Mouse (Mus musculus) C2C12 (cell line): ENCODE measurements around the gene Pnmal2. TPM values are rescaled to one million over a fixed set of nuclear protein-coding genes. Genes with fewer than 3 reads are reported as not detected.

Experiments used
- H3K27me3 ChIP-seq: one replicate; pipeline ENCODE4 v1.6.1; 2011; ENCODE audit not compliant: control insufficient read depth, insufficient read depth, insufficient read length
- H3K36me3 ChIP-seq: one replicate; pipeline ENCODE4 v1.6.1; 2011; ENCODE audit not compliant: control insufficient read depth, insufficient read depth
- H3K4me3 ChIP-seq: one replicate; pipeline ENCODE4 v1.5.1; 2011; ENCODE audit warnings: mild to moderate bottlenecking, control low read depth; ENCODE audit not compliant: poor library complexity, insufficient read depth, severe bottlenecking
- H3K79me2 ChIP-seq: one replicate; pipeline ENCODE4 v1.6.1; 2011; ENCODE audit not compliant: control insufficient read depth, insufficient read depth
- H3K79me3 ChIP-seq: one replicate; pipeline ENCODE4 v1.6.1; 2011; ENCODE audit warnings: low read depth, control low read depth
- H3ac ChIP-seq: one replicate; pipeline ENCODE3; 2011; ENCODE audit warnings: low read depth; ENCODE audit not compliant: control insufficient read depth, insufficient read length
- CEBPB ChIP-seq: IDR thresholded peaks from one replicate; pipeline ENCODE4 v1.6.1; 2011; ENCODE audit warnings: low read depth, mild to moderate bottlenecking, control low read depth, moderate library complexity
- CTCF ChIP-seq: IDR thresholded peaks from one replicate; pipeline ENCODE4 v1.5.1; 2011; ENCODE audit not compliant: control insufficient read depth, insufficient read depth, insufficient read length
- FOSL1 ChIP-seq: IDR thresholded peaks from one replicate; pipeline ENCODE4 v1.8.0; 2011; ENCODE audit warnings: mild to moderate bottlenecking, low read length; ENCODE audit not compliant: poor library complexity, insufficient read depth, severe bottlenecking
- MAX ChIP-seq: IDR thresholded peaks from one replicate; pipeline ENCODE4 v1.6.1; 2011; ENCODE audit warnings: mild to moderate bottlenecking, control low read depth
- MYOD1 ChIP-seq: IDR thresholded peaks from one replicate; pipeline ENCODE4 v1.6.1; 2011; ENCODE audit warnings: low read depth; ENCODE audit not compliant: control insufficient read depth, insufficient read length
- MYOG ChIP-seq: IDR thresholded peaks from one replicate; pipeline ENCODE4 v1.6.1; 2011; ENCODE audit not compliant: control insufficient read depth, insufficient read length; ENCODE audit errors: extremely low read depth
- USF1 ChIP-seq: IDR thresholded peaks from one replicate; pipeline ENCODE4 v1.6.1; 2011; ENCODE audit warnings: low read depth, mild to moderate bottlenecking, control low read depth, moderate library complexity
- long read RNA-seq, 2 experiments: library from polyadenylated mRNA; unstranded; transcript quantifications; one replicate each; pipeline ENCODE4 v2.0.0; 2019 to 2020
- polyA plus RNA-seq: library from polyadenylated mRNA; unstranded; fragments of >200 nt; fragmentation: generic; extraction: Trizol; gene quantifications from one replicate; pipeline ENCODE4 v1.2.1, GENCODE M21; 2012; ENCODE audit warnings: missing spikeins

The Pnmal2 gene
- 12.6 TPM for polyA plus RNA-seq
- long read RNA-seq, experiment 1, full-length matches to known transcripts = 4 of 4 reads
- long read RNA-seq, experiment 1, partial matches to known transcripts = 0 of 4 reads
- long read RNA-seq, experiment 1, other reads (novel, unspliced or antisense) = 0 of 4 reads
- long read RNA-seq, experiment 2, full-length matches to known transcripts = 4 of 4 reads
- long read RNA-seq, experiment 2, partial matches to known transcripts = 0 of 4 reads
- long read RNA-seq, experiment 2, other reads (novel, unspliced or antisense) = 0 of 4 reads

DNA sequence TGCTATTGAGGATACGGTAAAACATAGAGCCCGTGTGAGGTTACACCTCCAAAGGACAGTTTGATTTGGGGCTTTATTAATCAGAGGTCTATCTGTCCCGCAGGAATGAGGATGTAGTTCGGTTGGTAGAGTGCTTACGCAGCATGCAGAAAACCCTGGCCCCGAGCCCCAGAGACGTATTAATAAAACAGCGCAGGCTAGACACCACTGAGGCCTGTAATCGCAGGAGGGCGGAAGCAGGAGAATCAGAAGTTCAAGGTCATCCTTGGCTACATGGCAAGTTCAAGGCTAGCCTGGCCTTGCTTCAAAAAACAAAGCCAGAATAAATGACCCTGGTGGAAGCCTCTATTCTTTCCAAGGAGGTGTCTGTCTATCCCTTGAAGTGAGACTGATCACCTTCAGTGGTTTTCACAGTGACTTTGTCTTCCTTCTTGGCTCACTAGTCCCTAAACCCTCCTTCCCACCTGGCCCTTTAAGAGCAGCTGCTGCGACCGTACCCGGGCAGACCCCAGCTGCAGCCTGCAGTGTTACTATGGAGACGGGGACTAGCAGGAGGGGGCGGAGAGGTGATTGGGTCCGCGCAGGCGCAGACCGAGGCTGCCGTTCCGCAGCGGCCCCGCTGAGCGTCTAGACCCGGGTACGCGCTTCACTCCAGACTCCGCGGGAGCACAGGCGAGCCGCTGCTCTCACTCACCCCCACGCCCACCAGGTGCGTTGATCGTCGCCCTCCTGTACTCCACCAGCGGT lies at the start of gene Pnmal2:
Gene Pnmal2, plus strand, starts transcription at position 622 of the 747 bp plus-strand sequence.
- Histone ChIP-seq H3K27me3 (no peaks in the 10 kb centered on the region), H3K36me3 (no peaks in the 10 kb centered on the region), H3K79me3 (no peaks in the 10 kb centered on the region), H3K4me3 (no peak within 1 kb of the TSS), H3K79me2 (no peaks in the 10 kb centered on the region), H3ac (peak within 1 kb of the TSS; percentile 64)
- TF ChIP-seq USF1 (no peak), MYOD1 (peak; percentile 28)

DNA sequence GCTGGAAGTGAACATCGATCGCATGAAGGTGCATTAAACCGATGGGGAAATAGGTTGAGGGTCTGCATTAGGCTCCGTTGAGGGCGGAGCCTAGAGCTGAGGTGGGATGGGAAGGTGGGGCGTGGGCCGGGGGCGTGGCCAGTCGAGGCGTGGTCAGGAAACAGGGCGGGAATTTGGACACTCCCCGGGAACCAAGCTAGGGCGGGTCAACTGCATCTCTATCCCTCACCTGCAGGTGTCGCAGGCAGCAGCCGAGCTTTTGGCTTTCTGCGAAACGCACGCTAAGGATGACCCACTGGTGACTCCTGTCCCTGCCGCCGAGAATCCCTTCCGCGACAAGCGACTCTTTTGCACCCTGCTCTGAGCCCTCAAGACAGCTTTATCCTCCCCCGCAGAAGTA lies 49.5 kb upstream of the Pnmal2 start:
- no peaks in the 10 kb centered on the region for H3K79me3 ChIP-seq
- H3K36me3 ChIP-seq = no peaks in the 10 kb centered on the region
- no peaks in the 10 kb centered on the region for H3K79me2 ChIP-seq
- no peaks in the 10 kb centered on the region for H3K27me3 ChIP-seq
- peak overlapping the region; percentile 15 for H3ac ChIP-seq
- TF ChIP-seq CTCF (peak; percentile 86), MYOD1 (no peak)
- no peak overlapping the region for H3K4me3 ChIP-seq

DNA sequence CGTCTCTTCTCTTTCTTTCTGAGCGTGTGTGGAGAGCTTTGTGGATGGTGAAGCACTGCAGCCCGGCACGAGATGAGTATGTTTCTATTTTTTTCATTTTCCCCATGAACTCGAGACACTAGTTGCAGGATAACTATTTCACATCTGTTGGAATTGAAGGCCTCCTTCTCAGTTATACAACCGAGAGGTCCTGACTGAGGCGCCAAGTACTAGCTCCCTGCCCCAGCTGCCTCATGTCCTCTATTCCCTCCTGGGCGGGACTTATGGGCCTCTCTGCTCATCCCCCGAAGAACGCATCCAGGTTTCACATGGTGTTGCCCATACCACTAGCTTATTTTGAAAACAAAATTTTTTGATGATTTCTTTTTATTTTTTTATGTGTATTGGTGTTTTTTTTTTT lies 49.0 kb upstream of the Pnmal2 start:
- Histone ChIP-seq H3K79me3 (no peaks in the 10 kb centered on the region), H3K79me2 (no peaks in the 10 kb centered on the region), H3ac (no peak overlapping the region), H3K4me3 (no peak overlapping the region), H3K36me3 (no peaks in the 10 kb centered on the region), H3K27me3 (no peaks in the 10 kb centered on the region)
- TF ChIP-seq MYOG = no peak
- TF ChIP-seq MYOD1 = no peak
- TF ChIP-seq FOSL1 = no peak
- TF ChIP-seq MAX = no peak
- no peak for TF ChIP-seq CEBPB
- no peak for TF ChIP-seq USF1
- TF ChIP-seq CTCF = no peak

DNA sequence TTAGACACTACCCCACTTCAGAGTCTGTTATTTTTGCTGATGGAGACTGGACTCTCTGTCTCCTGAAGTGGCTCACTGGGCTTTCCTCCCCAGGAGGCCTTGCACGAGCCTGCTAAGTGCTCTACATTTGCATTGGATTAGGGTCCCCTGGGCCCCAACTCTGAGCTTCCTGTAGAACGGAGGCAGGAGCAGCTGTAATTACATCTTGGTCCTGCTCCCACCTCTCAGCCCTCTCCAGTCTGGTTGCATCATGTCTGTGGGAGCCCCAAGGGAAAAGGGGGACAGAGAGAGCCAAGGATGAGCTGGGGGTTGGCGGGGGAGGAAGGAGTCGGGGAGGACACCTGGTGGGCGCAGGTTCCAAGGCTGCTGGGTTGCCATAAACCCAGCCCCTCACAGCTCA lies 44.0 kb upstream of the Pnmal2 start:
- Histone ChIP-seq H3K79me2 (no peaks in the 10 kb centered on the region), H3K4me3 (no peak overlapping the region), H3K27me3 (no peaks in the 10 kb centered on the region), H3K79me3 (peaks cover 1% of the 10 kb centered on the region), H3ac (no peak overlapping the region), H3K36me3 (no peaks in the 10 kb centered on the region)
- no peak for TF ChIP-seq FOSL1
- TF ChIP-seq CEBPB = peak; percentile 17

DNA sequence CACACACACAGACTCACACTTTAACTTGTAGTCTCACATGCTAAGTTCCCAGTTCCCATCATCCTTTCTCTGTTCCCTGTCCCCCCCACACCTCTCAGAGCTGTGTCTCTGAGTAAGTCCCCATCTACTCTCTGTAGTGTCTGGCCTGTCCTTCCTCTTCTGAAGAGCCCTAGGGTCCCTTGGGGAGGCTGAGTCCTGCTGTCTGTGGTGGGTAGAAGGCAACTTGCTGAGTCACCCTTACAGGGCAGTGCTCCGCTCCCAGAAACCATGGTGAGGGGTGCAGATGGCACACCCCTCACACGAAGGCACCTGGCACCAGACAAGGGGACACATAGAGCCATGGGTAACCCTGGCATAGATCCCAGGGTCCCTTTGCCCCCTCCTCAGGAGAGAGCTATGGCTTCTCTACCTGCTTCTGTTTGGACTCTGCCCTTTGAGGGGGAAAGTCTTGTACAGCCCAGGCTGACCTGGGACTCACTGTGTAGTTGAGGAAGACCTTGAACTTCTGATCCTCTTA lies 41.0 kb upstream of the Pnmal2 start:
- Histone ChIP-seq H3K79me2 (peaks cover 11% of the 10 kb centered on the region), H3K27me3 (no peaks in the 10 kb centered on the region), H3K36me3 (no peaks in the 10 kb centered on the region), H3K79me3 (peaks cover 6% of the 10 kb centered on the region), H3ac (no peak overlapping the region), H3K4me3 (no peak overlapping the region)
- TF ChIP-seq MYOD1 (no peak), MYOG (no peak), USF1 (no peak), CEBPB (no peak), FOSL1 (no peak), MAX (no peak), CTCF (no peak)

DNA sequence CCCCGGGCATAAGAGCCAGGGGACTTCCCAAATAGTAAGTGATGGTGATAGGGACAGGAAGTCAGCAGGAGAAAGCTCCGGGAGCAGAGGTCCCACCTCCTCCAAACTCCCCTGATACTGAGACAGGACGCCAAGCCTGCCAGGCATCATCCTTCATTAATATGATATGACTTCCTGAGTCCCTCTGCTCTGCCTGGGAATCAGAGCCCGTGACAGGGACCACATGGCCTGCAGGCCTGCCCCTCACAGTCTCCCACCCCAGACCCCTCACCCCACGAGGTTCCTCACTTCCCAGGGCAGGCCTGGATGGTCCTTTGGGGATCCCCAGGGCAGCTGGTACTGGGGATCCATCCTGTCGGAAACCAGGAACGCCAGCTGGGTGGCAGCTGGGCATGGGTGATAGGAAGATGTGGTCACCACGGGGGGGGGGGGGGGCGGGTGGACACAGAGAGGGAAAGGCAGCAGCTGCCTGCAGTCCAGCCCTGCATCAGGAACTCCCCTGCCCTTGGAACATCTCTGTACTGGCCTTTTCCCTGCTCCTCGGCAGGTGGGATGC lies 40.3 kb upstream of the Pnmal2 start:
- H3K79me3 ChIP-seq = peaks cover 6% of the 10 kb centered on the region
- H3K79me2 ChIP-seq = peaks cover 18% of the 10 kb centered on the region
- no peak for TF ChIP-seq CTCF
- TF ChIP-seq USF1 = no peak
- TF ChIP-seq MYOD1 = peak; percentile 95
- no peak for TF ChIP-seq MYOG
- TF ChIP-seq FOSL1 = no peak
- no peak for TF ChIP-seq MAX
- no peak for TF ChIP-seq CEBPB
- no peak overlapping the region for H3ac ChIP-seq
- no peaks in the 10 kb centered on the region for H3K36me3 ChIP-seq
- H3K27me3 ChIP-seq = no peaks in the 10 kb centered on the region
- H3K4me3 ChIP-seq = no peak overlapping the region
